Mouse (Mus musculus) stomach, adult 2 months (tissue): Measurements from ENCODE around the gene Sun2. TPM values are rescaled to one million over a fixed set of nuclear protein-coding genes. Genes with fewer than 3 reads are reported as not detected.

Source experiments
- polyA plus RNA-seq: library from polyadenylated mRNA; depleted of rRNA; stranded (reverse); fragments of >200 nt; gene quantifications from 2 replicates; pipeline ENCODE4 v1.2.3, GENCODE M21; 2012; rRNA removed

The Sun2 gene
- 29.7 and 33.0 TPM in 2 replicates for polyA plus RNA-seq

DNA sequence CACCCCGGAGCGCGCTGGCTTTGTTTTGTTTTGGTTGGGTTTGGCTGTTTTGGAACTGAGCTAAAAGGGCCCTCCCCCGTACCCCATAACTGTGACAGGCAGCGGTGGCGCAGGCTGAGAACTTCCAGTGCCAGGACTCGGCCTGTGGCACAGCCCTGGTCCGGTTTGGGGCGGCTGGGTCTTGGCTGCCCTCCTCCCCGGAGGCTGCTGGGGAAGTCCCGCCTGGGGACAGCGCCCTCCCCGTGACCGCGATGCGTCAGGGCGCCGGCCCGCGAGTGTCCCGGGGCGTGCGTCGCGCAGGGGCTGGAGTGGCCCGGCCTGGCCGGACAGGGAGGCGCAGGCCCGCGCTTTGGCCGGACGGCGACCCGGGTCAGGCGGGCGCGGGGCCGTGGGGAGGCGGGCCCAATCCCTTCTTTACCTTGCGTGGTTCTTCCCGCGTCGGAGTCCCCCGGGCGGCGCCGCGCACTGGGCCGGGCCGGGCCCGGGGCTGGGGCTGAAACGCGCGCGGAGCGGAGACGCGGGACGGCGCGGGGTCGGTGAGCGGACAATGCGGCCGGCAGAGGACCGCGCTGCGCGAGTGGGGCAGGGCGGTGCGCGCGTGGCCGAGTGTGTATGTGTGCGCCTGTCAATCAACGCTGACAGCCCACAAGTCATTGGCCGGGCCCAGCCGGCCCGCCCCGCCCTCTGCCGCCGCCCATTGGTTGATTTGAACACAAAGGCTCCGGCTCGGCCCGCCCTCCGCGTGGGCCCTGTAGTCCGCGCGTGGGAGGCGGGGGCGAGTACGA lies at the start of gene Sun2:
Gene Sun2, minus strand, starts transcription at position 616 of the 785 bp plus-strand sequence.

DNA sequence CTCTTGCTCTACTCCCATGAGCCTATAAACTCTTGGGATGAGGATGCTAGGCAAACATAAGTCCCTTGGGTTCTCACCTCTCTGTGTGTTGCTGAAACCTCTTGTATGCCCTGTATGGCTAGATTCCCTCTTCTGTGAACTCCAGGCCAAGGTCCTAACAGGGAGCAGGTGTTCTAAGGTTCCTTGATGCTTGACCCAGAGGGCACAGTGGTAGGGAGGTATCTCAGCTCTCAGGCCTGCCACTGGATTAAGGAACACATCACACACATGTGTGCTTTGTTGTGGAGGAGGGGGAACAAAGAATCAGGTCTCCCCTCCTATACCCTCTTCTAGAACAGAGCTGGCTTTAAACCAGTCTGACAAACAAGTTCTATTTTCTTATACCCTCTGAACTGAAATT lies 35.4 kb upstream of the Sun2 start, which contains the start of gene Dnal4:
Gene Dnal4, minus strand, starts transcription at position 101 of the 400 bp plus-strand sequence.

DNA sequence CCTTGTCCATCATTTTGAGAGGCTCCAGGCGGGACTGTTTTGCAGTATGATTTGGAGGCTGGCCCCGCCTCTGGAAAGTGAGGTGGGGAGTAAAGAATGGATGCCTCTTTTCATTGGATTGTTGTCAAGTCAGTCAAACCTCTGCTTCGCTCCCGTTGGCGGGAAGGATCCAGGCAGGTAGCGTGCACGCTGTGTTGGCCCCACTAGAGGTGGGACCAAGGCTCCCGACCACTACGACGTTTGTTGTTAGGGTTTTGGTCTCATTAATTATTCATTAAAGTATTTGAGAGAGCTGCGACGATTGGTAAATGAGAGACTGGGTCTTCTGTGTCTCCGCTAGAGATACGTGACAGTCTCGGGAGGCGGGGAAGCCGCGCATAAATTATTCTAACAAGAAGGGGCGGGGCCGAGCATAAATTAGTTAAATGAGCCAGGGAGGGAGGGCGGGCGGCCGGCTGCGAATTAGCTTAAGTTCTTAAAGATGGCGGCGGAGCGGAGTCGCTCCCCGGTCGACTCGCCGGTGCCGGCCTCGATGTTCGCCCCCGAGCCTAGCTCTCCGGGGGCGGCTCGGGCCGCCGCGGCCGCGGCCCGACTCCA lies 51.8 kb downstream of the Sun2 start, which contains the start of gene Gtpbp1:
Gene Gtpbp1, plus strand, starts transcription at position 420 of the 597 bp plus-strand sequence.

DNA sequence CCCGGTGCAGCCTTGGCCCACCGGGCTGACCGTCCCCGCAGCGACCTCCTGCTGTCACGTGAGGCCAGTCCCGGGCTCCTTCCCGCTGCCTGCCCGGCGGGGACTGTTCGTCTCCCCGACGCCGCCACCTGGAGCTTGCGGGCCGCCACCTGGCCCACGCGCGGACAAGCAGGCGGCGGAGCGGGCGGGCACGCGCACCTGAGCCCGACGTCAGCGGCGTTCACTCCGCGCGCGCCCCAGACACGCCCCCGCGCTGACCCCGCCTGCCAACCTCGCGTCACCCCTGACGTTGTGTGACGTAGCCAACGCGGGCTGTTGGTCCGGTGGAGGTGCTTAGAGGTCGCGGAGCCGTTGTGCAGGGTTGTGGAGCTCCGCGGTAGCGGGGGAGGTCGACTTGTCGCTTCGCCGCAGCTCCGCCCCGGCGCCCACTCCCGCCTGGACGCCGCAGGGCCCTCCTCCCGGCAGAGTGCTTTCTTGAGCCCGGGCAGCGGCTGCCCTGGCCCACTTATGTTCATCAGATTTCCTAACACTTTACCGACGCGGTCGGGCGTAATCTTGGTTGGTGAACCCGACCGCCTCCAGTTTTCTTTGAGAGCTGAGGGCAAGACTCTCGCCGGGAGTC lies 54.6 kb downstream of the Sun2 start, which contains the start of gene Josd1:
Gene Josd1, minus strand, starts transcription at position 274 of the 622 bp plus-strand sequence.

Other genes starting within 250 kb of the Sun2 start
- 0.06 and 0.09 TPM in 2 replicates for gene Kcnj4, start 237.3 kb downstream of the Sun2 start, polyA plus RNA-seq
- 11.7 and 13.2 TPM in 2 replicates for gene Kdelr3, start 226.1 kb downstream of the Sun2 start, polyA plus RNA-seq
- 52.5 and 59.9 TPM in 2 replicates for gene Ddx17, start 195.8 kb downstream of the Sun2 start, polyA plus RNA-seq
- gene Dmc1, start 137.4 kb downstream of the Sun2 start, polyA plus RNA-seq = not detected in 2 replicates
- 0.52 TPM in 1 of 2 replicates, not detected in the other for gene Fam227a, start 83.6 kb downstream of the Sun2 start, polyA plus RNA-seq
- gene Cby1, start 83.3 kb downstream of the Sun2 start, polyA plus RNA-seq = 6.2 and 6.5 TPM in 2 replicates
- 9.1 and 14.6 TPM in 2 replicates for gene Tomm22, start 71.7 kb downstream of the Sun2 start, polyA plus RNA-seq
- gene Josd1, start 54.6 kb downstream of the Sun2 start, polyA plus RNA-seq = 11.1 and 15.2 TPM in 2 replicates
- gene Gtpbp1, start 51.7 kb downstream of the Sun2 start, polyA plus RNA-seq = 15.7 and 19.2 TPM in 2 replicates
- gene Dnal4, start 35.3 kb upstream of the Sun2 start, polyA plus RNA-seq = 20.3 and 22.8 TPM in 2 replicates
- 2.7 and 2.9 TPM in 2 replicates for gene Nptxr, start 62.2 kb upstream of the Sun2 start, polyA plus RNA-seq
- gene Npcd, start 91.7 kb upstream of the Sun2 start, polyA plus RNA-seq = 0.76 TPM in 1 of 2 replicates, not detected in the other
- 27.2 and 29.3 TPM in 2 replicates for gene Cbx6, start 92.2 kb upstream of the Sun2 start, polyA plus RNA-seq
- gene Apobec3, start 149.1 kb upstream of the Sun2 start, polyA plus RNA-seq = 5.1 and 8.7 TPM in 2 replicates
- 13.7 and 24.7 TPM in 2 replicates for gene Cbx7, start 228.6 kb upstream of the Sun2 start, polyA plus RNA-seq